Mouse (Mus musculus) c-Kit-negative CD71-positive TER-119-positive erythroid progenitor cells, embryonic 14.5 days (primary cell): ENCODE measurements around the gene Vax1.

Experiments
- DNase-seq: peaks from one replicate; pipeline ENCODE4 v3.0.0-alpha.2; 2013; ENCODE audit warnings: low read depth, low spot score

Gene Vax1

DNA sequence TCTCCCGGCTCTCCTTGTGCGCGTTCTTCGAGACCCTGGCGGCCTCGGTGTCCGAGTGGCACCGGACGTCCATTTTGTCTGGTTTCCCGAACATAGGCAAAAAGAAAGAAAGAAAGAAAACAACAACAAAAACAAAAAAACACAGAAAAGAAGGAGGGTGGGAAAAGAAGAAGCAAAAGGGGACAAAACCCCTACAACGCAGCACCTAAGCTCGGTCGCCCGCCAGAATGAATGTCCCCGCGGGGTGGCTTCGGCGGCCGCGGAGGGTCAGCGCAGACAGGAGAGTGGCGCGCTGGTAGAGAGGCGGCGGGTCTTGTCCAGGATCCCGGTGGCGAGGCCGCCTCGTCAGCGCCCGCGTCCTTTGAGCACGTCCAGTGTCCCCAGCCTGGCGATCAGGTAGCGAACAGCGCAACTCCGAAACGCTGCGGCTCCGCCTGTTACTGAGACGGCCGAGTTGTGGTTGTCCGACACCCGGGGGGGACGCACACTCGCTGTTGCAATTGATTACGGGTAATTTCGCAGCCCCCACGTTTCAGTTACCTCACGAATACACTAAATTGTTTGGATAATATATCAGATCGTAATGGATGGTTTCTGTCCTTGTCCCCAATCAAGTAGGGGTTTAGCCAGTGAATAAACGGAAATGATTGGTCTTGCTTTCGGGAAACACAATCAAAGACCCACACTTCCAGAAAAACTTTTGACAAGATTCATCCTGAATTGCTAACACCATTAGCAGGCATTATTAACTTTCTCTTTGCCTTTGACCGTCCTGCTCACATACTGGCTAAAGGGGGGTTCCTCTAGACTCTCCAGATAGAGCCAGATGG, at the start of gene Vax1:
TSS of gene Vax1 (minus strand) at position 121 of the 830 bp plus-strand sequence.
- DNase-seq: no peak

DNA sequence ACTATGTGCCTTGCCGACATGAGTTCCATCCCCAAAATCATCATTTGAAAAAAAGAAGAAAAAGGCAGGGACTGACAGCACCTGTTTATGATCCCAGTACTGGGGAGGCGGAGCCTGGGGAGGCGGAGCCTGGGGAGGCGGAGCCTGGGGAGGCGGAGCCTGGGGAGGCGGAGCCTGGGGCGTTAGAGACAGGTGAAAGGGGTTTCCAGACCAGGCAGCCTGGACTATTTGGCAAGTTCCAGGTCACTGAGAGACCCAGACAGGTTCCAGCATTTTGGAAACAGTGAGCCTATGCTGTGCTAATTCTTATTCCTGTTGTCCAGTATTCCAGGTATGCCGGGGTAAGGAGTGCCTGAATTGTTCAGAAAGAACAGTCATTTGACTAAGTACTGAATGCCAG, 49.1 kb upstream of the Vax1 start, which contains the start of gene Kcnk18:
TSS of gene Kcnk18 (plus strand) at position 224 of the 400 bp plus-strand sequence.
- no peak for DNase-seq

DNA sequence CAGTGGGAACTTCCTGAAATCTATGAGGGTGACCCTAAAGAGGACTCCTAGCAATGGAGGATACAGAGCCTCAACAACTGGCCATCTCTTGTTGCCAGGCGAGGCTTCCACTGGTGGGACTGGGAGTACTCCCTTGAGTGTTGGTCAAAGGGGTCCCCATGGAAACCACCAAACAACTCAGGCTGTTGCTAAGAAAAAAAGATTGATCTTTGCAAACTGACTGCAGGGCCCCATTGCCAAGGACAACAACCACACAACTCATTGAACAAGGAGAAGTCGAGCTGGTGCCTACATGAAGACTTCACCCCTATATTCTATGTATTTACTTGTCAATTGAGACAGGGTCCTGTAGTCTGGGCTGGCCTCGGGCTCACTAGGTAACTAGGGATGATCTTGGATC, 47.0 kb upstream of the Vax1 start:
- no peak for DNase-seq

DNA sequence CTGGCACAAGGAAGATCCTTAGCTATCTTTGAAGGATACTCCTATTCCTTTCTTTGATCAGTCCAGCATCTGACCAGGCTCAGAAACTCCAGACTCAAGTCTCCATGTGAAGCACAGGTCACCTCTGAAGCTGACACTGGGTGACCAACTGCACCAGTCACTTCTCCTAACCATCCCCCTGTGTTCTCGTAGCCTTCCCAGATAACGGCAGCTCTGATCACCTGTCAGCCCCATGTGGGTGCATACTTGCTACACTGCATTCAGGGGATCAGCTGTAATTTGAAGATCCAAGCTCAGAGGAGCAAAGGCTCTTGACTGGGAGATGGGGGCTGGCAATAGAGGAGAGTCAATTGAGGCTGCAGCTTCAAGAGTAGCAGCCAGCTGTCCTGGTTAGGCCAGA, 39.1 kb upstream of the Vax1 start:
- DNase-seq: no peak

DNA sequence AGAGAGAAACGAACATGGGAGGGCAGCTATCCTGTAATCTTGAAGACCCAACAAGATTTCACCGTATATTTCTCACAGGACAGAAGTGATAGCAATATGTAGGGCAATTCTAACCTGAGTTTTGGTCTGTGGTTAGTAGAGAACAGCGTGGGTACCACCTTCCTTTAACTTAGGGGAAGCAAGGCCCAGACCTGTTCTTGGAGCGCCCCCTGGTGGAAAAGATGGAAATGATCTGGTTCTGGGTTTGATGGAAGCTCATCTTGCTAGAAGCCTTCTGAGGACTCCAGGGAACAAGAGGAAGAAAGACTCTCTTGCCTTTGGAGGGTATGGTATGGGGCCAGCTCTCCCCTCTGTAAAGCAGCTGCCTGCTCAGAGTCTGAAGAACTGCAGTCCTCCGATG, 38.6 kb upstream of the Vax1 start:
- peak; percentile 39 for DNase-seq

DNA sequence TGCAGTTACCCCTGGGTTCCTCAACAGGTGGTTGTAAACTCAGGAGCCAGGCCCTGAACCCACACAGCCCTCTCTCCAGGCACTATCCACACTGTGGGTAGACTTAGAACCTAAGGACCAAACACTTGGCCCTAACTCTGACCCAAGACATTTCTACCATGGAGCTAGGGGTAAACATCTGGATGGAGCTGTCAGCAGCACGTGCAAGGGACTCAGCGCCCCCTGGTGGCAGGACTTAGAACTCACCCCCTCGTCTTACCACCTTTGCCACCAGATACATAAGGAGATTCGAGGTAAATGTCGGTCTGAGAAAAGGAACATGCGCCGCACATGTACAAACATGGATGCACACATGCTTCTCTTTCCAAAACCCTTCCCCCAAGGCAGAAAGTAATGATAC, 28.3 kb upstream of the Vax1 start:
- DNase-seq: peak; percentile 26

DNA sequence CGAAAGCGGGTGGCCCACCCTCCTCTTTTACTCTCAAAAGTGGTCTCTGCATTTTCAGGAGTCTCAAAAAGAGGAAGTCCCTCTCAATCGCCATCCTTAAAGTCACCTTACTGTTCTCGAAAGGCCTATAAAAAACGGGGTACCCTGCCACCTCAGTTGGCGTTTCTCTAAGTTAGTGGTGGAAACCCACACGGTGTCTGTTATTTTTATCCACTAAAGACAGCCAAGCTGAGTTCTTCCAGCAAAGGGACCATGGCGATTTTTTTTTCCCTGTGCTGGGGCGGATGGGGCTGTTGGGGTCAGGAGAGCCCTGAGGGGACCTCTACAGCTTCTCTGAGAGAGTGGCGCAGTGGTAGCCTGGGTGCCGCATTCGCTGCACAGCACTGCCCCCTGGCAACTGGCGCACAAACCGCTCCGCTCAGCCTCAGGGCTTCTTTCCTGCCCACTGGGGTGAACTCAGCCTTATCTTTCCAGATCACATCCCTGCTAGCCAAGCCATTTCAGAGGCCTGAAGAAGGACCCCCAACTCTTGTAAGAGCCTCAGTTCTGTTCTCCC, 26.3 kb upstream of the Vax1 start:
- DNase-seq: no peak

DNA sequence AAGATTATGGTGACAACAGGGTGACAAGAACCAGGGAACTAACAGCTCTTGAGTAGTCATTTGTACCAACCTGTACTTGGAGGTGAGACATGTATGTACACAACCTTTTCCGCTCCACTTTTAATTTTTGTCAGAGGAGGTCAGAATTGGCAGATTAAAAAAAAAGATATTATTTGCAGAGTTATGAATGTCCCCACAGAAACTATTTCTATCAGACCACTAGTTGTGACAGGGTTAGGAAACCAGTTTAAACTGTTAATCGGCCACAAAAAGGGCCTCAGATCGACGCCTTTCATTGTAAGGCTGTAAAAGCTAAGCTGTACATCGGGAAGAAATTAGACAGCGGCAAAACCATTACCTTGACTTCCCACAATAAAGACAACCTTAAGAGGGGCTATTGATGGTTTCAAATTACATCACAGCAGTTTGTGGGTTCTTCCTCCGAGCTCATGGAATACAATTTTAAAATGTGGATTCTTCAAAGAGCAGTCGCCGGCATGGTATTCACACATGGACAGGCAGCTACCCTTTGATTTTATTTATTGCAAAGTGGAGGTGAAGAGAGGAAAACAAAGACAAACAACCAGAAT, 25.4 kb upstream of the Vax1 start:
- no peak for DNase-seq

DNA sequence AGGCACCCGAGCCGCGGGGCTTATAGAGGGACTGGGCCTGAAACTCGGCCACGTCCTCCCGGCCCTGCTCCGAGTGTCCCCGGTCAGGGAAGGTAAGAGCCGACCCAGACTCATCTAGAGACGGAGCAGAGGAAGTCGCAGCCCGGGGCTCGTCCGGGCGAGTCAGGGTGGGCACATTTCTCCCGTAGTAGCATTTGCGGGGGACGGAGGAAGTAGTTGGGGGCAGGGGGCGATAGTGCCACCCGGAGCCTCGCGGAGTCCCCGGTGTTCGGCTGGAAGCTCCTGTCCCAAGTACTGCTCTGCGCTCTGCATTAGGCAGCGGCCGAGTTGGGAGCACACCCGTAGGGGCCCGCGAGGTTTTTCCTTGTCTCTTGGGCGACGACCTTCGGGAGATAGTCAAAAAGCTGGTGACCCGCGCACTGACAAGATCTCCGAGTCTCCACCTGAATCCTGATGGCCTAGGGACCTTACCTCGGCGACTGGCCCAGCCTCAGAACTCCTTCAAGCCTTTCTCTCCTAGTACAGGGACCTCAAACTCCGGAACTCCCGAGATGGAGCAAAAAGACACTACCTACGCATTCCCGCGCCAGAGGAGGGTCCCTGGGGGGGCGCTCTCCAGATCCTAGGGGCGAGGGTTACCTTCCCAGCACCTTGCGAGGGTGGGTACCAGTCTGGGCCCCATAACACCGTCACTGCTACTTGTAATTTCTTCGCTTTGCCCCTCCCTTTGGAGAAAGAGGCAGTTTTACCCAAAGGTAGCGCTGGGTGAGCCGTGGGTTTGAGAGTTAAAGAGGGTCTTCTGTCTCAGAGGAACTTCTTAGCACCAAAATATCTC, 24.3 kb upstream of the Vax1 start:
- no peak for DNase-seq

DNA sequence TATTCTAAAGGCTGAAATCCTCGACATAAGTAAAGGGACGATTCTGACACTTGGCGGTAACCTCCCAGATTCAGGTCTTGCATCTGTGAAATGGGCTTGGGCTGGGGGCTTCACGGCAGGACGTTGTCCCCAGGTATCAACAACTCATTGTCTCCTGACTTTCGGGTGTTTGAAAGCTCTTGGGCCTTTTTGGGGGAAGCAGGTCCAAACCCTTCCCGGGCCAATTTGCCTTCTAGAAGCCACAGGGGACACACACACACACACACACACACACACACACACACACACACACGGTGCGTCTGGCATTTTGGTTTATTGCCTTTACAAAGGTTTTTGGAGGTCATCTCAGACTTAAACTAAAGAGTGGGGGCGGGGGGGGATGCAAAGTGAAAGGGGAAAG, 23.6 kb upstream of the Vax1 start:
- no peak for DNase-seq

DNA sequence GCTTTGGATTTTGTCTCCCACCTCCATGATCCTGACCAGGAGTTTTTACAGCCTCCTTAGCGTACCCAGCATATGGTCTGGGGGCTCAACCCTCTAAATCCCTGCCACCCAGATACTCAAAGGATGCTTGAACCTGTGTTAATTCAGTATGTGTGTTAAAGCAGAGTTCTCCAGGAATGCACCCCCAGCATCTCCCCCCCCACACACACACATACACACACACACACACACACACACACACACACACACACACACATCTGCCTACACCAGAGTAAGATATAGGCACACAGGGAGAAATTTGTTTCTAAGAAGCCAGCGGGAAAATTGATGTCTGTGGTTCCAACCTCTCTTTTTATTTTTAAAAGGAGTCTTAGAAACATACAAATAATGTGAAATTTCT, 22.6 kb upstream of the Vax1 start:
- DNase-seq: no peak

DNA sequence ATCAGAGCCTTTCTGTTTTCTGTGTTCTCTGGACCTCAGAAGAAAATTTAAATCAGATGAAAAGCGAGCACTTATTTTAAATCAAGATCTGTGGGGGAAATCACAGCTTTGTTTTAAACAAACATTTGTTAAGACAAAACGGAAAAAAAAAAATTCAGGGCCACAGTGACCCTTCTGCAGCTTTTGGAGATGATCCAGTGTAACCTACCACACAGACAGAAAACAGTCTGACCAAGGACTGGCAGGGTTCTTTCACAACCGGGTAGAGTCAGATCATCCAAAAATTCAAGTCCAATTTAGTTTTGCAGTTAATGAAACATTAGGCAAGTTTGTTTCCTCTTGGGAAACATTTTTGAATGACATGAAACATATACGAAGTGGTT, 21.3 kb upstream of the Vax1 start:
- no peak for DNase-seq

DNA sequence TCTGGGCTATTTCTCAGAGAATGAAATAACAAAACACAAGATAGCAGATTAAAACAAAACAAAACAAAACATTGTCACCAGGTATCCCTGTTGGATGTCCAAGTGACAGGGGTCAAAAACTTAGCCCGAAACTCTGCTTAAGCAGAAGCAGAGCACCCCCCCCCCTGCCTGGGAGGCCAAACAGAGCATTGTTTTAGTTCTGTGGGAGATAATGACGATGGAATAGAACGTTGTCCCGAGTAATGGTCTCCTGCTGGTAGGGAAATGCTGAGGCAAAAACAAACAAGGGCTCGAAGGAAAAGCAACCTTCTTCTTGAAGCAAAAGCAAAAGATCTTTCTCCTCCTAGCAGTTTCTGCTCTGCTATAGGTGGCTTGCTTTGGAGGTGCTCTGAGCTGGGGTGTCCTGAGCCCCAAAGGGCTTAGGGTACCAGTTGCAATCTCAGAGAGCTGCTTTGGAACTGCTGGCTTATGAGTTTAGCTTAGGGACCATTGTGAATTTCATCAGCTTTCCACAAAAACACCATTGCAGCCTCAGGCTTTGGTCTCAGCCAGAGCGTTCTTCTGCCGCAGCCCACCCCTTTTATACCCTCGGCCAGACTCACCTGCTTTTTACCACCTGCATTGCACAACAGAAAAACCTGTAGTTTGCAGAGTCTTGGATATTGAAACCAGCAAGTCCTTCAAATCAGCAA, 20.7 kb upstream of the Vax1 start:
- DNase-seq: no peak

DNA sequence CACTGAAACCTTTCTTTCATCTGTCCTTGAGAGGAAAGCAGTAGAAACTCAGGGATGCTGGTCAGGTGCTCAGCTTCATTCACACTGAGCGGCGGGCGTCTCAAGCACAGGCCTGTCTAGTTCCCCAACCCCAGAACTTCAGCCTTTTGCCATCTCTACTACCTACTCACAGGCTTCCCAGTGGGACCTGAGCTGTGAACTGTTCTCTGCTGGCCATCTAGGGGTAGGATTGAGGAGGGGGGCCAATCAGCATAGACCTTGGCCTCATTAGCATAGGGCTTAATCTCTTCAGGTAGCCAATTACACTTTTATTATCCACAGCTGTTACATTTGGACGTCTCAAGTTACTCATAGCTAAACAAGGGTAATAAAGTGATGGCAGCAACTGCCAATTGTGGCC, 19.1 kb upstream of the Vax1 start:
- no peak for DNase-seq

DNA sequence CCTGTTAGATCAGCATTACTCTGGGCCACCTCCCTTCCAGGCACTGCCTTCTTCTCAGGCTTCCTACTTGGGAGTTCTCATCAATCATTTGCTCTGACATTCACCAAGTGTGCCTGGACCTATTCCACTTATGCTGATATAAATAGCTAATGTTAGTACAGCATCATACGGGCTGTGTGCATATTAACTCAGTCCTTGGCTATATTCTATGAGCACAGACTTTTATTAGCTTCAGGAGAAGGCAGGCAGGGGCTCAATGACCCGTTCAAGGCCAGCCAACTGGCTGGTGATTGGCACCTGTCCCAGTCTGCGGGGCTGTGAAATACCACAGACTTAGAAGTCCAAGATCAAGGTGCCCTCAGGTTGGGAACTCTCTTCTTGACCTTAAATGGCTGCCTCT, 14.1 kb upstream of the Vax1 start:
- no peak for DNase-seq

DNA sequence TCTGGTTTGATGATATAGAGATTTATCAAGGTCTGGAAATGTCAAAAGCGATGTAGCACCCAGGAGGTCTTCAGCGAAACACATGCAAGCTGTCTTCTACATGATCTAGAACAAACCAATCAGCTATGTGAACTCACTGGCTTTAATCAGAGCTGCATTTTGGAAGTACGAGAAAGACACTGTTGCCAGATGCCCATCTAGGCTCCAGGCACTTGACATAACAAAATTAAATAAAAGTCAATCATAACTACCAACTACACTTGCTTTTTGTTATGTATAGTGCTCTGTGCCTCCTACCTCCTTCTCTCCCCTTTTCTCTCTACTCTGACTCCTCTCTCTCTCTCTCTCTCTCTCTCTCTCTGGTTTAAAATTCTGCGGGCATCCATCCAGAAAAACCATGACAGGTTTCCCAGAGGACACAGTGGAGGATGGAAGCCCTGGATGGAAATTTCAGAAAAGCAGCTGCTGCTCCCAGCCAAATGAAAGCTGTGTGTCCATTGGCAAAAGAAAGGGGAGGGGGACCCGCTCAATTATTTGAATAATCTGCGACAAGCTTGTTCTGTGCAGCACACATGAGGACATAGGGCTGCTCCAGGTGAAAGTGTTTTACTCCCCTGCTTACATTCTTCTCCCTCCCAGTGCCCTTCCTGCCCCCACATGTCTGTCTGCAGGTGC, 3.6 kb upstream of the Vax1 start:
- DNase-seq: no peak

DNA sequence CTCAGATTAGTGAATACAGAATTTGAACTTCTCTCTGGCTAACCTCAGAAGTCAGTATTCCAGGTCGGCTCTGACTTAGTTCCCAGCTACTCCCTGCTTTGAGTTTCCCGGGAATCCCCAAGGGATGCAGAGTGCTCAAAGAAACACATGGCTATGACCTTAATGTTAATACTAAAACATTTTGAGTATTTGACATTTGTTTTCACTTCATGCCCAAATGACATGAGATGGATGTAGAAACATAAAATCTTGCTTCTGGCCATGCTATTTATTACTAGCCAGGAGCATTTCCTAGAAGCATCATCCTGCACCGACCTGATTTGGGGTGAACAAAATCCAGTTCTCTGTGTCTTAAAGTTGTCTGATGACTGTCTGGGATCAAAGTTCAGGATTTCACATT, 2.9 kb upstream of the Vax1 start:
- DNase-seq: no peak

DNA sequence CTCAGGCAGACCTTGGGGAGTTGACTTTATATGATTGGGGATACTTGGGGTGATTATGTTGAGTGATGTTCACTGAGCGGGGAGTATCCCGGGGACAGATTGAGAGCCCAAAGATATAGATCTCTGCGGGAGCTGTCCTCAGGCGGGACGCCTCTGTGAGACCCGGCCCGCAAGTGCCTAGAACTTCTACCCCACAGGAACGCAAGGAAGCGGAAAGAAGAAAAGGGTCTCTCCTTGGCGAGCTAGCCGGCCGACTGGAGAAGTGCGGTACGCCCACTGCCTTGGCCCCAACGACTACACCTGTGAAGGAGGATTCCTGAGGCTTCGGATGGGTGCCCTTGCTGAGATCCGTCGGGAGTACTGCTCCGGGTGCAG, 2.0 kb upstream of the Vax1 start:
- no peak for DNase-seq

DNA sequence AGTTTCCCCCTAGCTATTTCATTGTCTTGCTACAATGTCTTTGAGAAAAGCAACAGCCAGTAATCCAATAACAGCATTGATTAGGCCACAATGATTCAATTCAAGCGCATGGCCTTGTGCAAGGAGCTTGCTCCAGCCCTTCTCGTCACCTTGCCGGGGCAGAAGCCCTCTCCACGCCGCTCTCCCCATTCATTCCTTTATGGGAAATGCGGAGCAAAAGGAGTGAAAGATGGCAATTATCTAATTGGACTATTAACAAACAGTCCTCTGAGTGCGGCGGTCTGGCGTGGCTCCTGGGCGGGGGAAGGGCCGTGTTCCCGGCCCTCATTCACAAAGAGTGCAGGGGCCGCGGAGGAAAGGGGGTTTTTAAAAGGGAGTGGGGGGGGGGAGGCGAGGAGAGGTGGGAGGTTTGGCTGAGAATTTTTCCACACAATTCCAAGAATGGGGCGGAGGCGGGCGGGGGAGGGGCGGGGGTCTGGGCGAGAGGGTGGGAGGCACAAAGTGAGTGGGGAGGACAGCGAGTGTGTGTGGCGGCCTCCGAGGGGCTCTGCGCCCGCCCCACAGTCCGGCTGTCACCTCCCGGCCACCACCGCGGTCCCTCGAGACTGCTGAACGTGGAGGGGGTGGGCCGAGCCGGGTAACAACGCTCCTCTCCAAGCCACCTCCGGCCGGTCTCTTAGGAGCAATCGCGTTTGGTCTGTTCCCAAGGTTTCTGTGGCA, 1.5 kb upstream of the Vax1 start:
- DNase-seq: no peak

DNA sequence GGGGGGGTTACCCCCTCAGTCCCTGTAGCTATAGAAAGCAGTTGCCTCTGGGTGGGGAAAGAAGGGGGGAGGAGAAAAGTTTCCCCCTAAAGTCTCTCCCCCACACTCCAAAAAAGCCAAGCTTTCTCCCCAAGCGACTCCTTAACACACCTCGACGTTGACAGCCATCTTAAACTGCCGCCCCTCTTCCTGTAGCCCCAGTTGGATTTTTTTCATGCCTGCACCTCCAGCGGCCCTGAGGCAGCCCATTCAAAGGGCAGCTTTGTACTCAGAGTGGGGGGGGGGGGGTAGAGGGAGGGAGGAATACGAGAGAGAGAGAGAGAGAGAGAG, 875 bp upstream of the Vax1 start:
- no peak for DNase-seq
